Mouse (Mus musculus) embryonic fibroblast, embryonic 13.5 days (primary cell): Measurements from ENCODE around the gene Gm9747.

Experiments used
- CTCF ChIP-seq: IDR thresholded peaks from 2 replicates; pipeline ENCODE4 v1.5.1; 2011; ENCODE audit warnings: mild to moderate bottlenecking, control low read depth, low read length, moderate library complexity, borderline replicate concordance; ENCODE audit not compliant: insufficient read depth
- POLR2A ChIP-seq: IDR thresholded peaks from 2 replicates; pipeline ENCODE4 v1.6.1; 2011; ENCODE audit warnings: low read depth, mild to moderate bottlenecking, control low read depth, low read length, moderate library complexity

DNA sequence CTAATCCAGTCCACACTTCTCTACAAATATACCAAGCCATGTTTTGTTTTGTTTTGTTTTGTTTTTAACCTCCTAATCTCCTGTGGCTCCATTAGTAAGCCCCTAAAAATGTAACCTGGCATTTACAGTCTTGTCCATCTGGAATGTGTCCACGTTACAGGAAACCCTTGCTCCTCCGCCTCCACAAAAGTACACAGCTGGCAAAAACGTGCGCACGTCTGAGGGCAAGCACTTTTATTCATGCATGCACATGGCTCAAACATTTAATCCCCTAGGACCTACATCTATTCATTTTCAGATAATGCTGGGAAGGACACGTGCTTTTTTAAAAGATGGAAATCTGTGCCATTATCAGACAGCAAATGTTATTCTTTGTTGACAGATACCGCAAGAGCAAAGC lies 25.4 kb downstream of the Gm9747 start:
- TF ChIP-seq POLR2A (no peak), CTCF (no peak)
